Mouse (Mus musculus) liver, postnatal 0 days (tissue): ENCODE data around the gene Sod3.

Source experiments
- CTCF ChIP-seq: sonication (generic); IDR thresholded peaks from 2 replicates; pipeline ENCODE4 v1.5.1; 2016; ENCODE audit warnings: antibody characterized with exemption, low read depth
- EP300 ChIP-seq: IDR thresholded peaks from 2 replicates; pipeline ENCODE4 v1.6.1; 2016; ENCODE audit warnings: antibody characterized with exemption, low read depth, mild to moderate bottlenecking

- no peak for TF ChIP-seq CTCF
- no peak for TF ChIP-seq EP300
These were observed 24.5 kb upstream of the Sod3 start for GRCm38 (mm10) chr5:52339134-52339533.
